Mouse (Mus musculus): ENCODE results near the gene Gabarap. TPM values are rescaled to one million over a fixed set of nuclear protein-coding genes. Genes with fewer than 3 reads are reported as not detected.
"Not testable (repeated sequence)": the region's sequence is repeated elsewhere in the genome, so short reads cannot be mapped to it uniquely, and the experiment has no call there.

Gene Gabarap
- polyA plus RNA-seq, 1 experiment: 977 TPM

- no peaks in the 10 kb centered on the region for H3K9me3 ChIP-seq
- TF ChIP-seq FLI1 (IDR thresholded peaks at IDR 0.05; ENCODE audit: low read length): no peak
- TF ChIP-seq GATA1 (IDR thresholded peaks at IDR 0.05; ENCODE audit: borderline replicate concordance, low read length): no peak
- no peak overlapping the region for H3K4me3 ChIP-seq (replicated peaks)
- H3K36me3 ChIP-seq (replicated peaks; ENCODE audit: low read length): no peaks in the 10 kb centered on the region
- peaks cover 49% of the 10 kb centered on the region for H3K27me3 ChIP-seq (replicated peaks)
- H3K4me1 ChIP-seq: peaks cover 23% of the 10 kb centered on the region
These were observed 37.6 kb upstream of the Gabarap start for GRCm38 (mm10) chr11:69953267-69953915.

GRCm38 (mm10) chr11:69955618-69956017 is 35.3 kb upstream of the Gabarap start:
- Histone ChIP-seq H3K4me1 (peaks cover 16% of the 10 kb centered on the region), H3K27me3 (replicated peaks) (peaks cover 47% of the 10 kb centered on the region)
- not testable (repeated sequence) for H3K36me3 ChIP-seq (replicated peaks; ENCODE audit: low read length); H3K4me3 ChIP-seq (replicated peaks); H3K9me3 ChIP-seq

DNA sequence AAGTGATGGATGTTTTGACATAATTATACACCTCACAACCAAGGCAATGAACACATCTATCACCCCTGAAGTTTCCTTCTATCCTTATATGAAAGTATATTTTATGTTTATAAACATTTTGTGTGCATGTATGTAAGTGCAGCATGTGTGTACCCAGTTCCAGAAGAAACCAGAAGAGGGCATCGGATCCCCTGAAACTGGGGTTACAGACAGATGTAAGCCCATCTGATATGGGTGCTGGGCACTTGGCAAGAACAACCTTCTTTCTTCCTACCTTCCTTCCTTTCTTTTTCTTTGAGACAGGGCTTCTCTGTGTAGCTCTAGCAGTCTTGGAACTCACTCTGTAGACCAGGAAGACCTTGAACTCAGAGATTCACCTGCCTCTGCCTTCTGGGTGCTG is 34.7 kb upstream of the Gabarap start:
- Histone ChIP-seq H3K27me3 (replicated peaks) (peaks cover 47% of the 10 kb centered on the region), H3K36me3 (replicated peaks; ENCODE audit: low read length) (no peaks in the 10 kb centered on the region), H3K9me3 (no peaks in the 10 kb centered on the region), H3K4me1 (peaks cover 17% of the 10 kb centered on the region), H3K4me3 (replicated peaks) (no peak overlapping the region)
- TF ChIP-seq FLI1 (IDR thresholded peaks at IDR 0.05; ENCODE audit: low read length) (no peak), GATA1 (IDR thresholded peaks at IDR 0.05; ENCODE audit: borderline replicate concordance, low read length) (no peak)

DNA sequence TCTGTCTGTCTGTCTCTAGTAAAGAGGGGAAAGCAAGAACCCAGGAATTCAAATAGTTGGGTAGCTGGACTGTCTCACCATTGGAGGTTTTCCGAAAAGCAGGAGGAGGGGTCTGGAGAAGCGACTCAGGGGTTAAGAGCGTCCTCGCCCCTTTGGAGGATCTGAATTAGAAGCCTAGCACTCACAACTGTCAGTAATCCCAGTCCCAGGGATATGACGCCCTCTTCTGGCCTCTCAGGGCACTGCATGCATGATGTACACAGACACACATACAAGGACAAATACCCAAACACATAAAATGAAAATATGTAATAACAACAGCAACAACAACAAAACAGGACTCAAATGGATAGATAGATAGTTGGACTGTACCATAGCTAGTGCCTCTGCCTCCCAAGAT is 30.3 kb upstream of the Gabarap start:
- H3K9me3 ChIP-seq: no peaks in the 10 kb centered on the region
- no peaks in the 10 kb centered on the region for H3K36me3 ChIP-seq (replicated peaks; ENCODE audit: low read length)
- no peak overlapping the region for H3K4me3 ChIP-seq (replicated peaks)
- peaks cover 58% of the 10 kb centered on the region for H3K27me3 ChIP-seq (replicated peaks)
- H3K4me1 ChIP-seq: peaks cover 29% of the 10 kb centered on the region
- no peak for TF ChIP-seq FLI1 (IDR thresholded peaks at IDR 0.05; ENCODE audit: low read length)
- TF ChIP-seq GATA1 (IDR thresholded peaks at IDR 0.05; ENCODE audit: borderline replicate concordance, low read length): no peak

DNA sequence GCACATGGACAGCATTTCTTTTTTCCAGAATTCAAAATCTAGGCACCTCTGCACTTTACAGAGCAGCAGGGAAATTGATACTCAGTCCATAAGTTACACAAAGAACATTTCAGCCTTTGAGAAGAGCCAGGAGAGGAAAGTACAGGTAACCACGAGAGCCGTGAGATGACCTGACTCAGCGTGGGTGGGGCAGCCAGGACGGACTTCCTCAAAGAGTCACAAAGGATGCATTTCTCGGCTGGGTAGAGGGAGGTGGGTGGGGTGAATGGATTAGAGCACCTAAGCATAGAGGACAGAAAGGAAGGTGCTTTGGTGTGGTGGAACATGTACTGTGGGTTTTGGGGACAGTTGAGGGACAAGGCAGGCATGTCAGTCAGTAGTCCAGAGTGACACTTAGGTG is 29.1 kb upstream of the Gabarap start:
- H3K9me3 ChIP-seq: no peaks in the 10 kb centered on the region
- peaks cover 63% of the 10 kb centered on the region for H3K27me3 ChIP-seq (replicated peaks)
- H3K4me3 ChIP-seq (replicated peaks): no peak overlapping the region
- no peak for TF ChIP-seq GATA1 (IDR thresholded peaks at IDR 0.05; ENCODE audit: borderline replicate concordance, low read length)
- TF ChIP-seq FLI1 (IDR thresholded peaks at IDR 0.05; ENCODE audit: low read length): no peak
- H3K36me3 ChIP-seq (replicated peaks; ENCODE audit: low read length): no peaks in the 10 kb centered on the region
- H3K4me1 ChIP-seq: peaks cover 41% of the 10 kb centered on the region

GRCm38 (mm10) chr11:69964650-69965270 is 26.2 kb upstream of the Gabarap start, which contains the start of gene Cldn7:
Cldn7 (plus strand) TSS chr11:69964779.
- Histone ChIP-seq H3K4me1 (peaks cover 43% of the 10 kb centered on the region), H3K36me3 (replicated peaks; ENCODE audit: low read length) (peaks cover 24% of the 10 kb centered on the region), H3K9me3 (no peaks in the 10 kb centered on the region), H3K27me3 (replicated peaks) (peaks cover 59% of the 10 kb centered on the region), H3K4me3 (replicated peaks) (no peak within 1 kb of the TSS)
- TF ChIP-seq GATA1 (IDR thresholded peaks at IDR 0.05; ENCODE audit: borderline replicate concordance, low read length): no peak
- no peak for TF ChIP-seq FLI1 (IDR thresholded peaks at IDR 0.05; ENCODE audit: low read length)

GRCm38 (mm10) chr11:69965271-69966005 is 25.5 kb upstream of the Gabarap start:
- Histone ChIP-seq H3K9me3 (no peaks in the 10 kb centered on the region), H3K4me1 (peaks cover 43% of the 10 kb centered on the region), H3K36me3 (replicated peaks; ENCODE audit: low read length) (peaks cover 30% of the 10 kb centered on the region), H3K4me3 (replicated peaks) (peak overlapping the region; percentile 88), H3K27me3 (replicated peaks) (peaks cover 57% of the 10 kb centered on the region)
- no peak for TF ChIP-seq FLI1 (IDR thresholded peaks at IDR 0.05; ENCODE audit: low read length)
- no peak for TF ChIP-seq GATA1 (IDR thresholded peaks at IDR 0.05; ENCODE audit: borderline replicate concordance, low read length)

DNA sequence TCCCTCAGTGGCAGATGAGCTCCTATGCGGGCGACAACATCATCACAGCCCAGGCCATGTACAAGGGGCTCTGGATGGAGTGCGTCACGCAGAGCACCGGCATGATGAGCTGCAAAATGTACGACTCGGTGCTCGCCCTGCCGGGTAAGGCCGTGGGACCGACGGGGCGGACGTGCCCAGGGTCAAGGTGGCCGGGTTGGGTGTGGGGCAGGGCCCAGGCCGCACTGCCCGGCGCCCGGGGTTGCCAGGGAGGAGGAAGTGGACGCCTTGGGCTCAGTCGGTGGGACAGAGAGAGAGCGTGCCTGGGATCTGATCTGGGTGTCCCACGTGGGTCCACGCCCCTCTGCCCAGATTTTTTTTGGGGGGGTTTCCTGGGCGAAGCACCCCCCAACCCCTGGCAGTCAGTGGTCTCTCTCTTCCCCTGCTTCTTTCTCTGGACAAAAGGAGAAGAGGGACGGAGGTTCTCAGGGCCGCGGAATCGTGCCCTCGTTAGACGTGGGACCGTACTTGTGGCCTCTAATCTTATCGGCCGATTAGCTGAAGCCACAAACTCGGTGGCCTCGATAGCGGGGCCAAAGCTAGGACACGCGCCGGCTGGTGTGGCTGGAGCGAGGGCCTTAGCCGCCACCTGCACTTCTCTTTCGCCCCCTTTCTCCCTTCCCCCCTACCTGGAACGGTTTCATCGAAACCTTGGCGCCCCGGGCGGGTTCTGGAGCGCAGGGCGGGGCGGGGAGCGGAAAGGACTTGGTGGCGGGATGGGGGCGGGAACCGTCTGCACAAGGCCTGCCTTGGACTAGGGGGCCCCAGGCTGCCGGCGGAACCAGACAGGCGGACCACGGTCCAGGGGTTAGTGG is 24.7 kb upstream of the Gabarap start:
- Histone ChIP-seq H3K4me1 (peaks cover 35% of the 10 kb centered on the region), H3K9me3 (no peaks in the 10 kb centered on the region), H3K27me3 (replicated peaks) (peaks cover 51% of the 10 kb centered on the region), H3K4me3 (replicated peaks) (peak overlapping the region; percentile 88), H3K36me3 (replicated peaks; ENCODE audit: low read length) (peaks cover 36% of the 10 kb centered on the region)
- TF ChIP-seq FLI1 (IDR thresholded peaks at IDR 0.05; ENCODE audit: low read length): no peak
- no peak for TF ChIP-seq GATA1 (IDR thresholded peaks at IDR 0.05; ENCODE audit: borderline replicate concordance, low read length)

- H3K9me3 ChIP-seq: no peaks in the 10 kb centered on the region
- peak overlapping the region; percentile 88 for H3K4me3 ChIP-seq (replicated peaks)
- H3K36me3 ChIP-seq (replicated peaks; ENCODE audit: low read length): peaks cover 43% of the 10 kb centered on the region
These were observed 24.0 kb upstream of the Gabarap start for GRCm38 (mm10) chr11:69966860-69967517.

More at GRCm38 (mm10) chr11:69966860-69967517, 24.0 kb upstream of the Gabarap start:
- TF ChIP-seq FLI1 (IDR thresholded peaks at IDR 0.05; ENCODE audit: low read length) (no peak), GATA1 (IDR thresholded peaks at IDR 0.05; ENCODE audit: borderline replicate concordance, low read length) (no peak)
- Histone ChIP-seq H3K27me3 (replicated peaks) (peaks cover 48% of the 10 kb centered on the region), H3K4me1 (peaks cover 28% of the 10 kb centered on the region)
